Mouse (Mus musculus) limb, embryonic 11.5 days (tissue): ENCODE data around the gene Ntm. TPM values are rescaled to one million over a fixed set of nuclear protein-coding genes. Genes with fewer than 3 reads are reported as not detected.

Experiments
- ATAC-seq: fragments of 200-750 bp; cut with Nextera tagmentation; 2 replicates; pipeline ENCODE4 v1.8.0; 2017; ENCODE audit warnings: low read depth; ENCODE audit not compliant: insufficient number of reproducible peaks, low FRiP score, low TSS enrichment
- DNase-seq: peaks from one replicate; pipeline ENCODE4 v3.0.0-alpha.2; 2015; ENCODE audit warnings: low spot score
- H3K27ac ChIP-seq: fragments of 300-500 bp; sonication (generic); replicated peaks from 2 replicates; pipeline ENCODE4 v1.5.1; 2014; ENCODE audit warnings: low read depth, mild to moderate bottlenecking, low read length
- H3K27me3 ChIP-seq: fragments of 300-500 bp; sonication (generic); 2 replicates; pipeline ENCODE4 v1.6.1; 2014; ENCODE audit warnings: mild to moderate bottlenecking, low read length, mixed read lengths; ENCODE audit not compliant: control insufficient read depth, insufficient read depth
- H3K36me3 ChIP-seq: fragments of 300-500 bp; sonication (generic); 2 replicates; pipeline ENCODE4 v1.6.1; 2014; ENCODE audit warnings: mild to moderate bottlenecking, low read length, moderate library complexity, mixed read lengths; ENCODE audit not compliant: control insufficient read depth, insufficient read depth
- H3K4me1 ChIP-seq: fragments of 300-500 bp; sonication (generic); 2 replicates; pipeline ENCODE4 v1.6.1; 2014; ENCODE audit warnings: low read length, mixed read lengths; ENCODE audit not compliant: control insufficient read depth, insufficient read depth
- H3K4me2 ChIP-seq: fragments of 300-500 bp; sonication (generic); 2 replicates; pipeline ENCODE4 v1.6.1; 2014; ENCODE audit warnings: low read depth, mild to moderate bottlenecking, moderate library complexity; ENCODE audit not compliant: severe bottlenecking
- H3K4me3 ChIP-seq: fragments of 300-500 bp; sonication (generic); 2 replicates; pipeline ENCODE4 v1.5.1; 2014; ENCODE audit warnings: low read depth, low read length
- H3K9ac ChIP-seq: fragments of 300-500 bp; sonication (generic); 2 replicates; pipeline ENCODE4 v1.6.1; 2014; ENCODE audit warnings: mild to moderate bottlenecking, low read length
- H3K9me3 ChIP-seq: fragments of 300-500 bp; sonication (generic); 2 replicates; pipeline ENCODE4 v1.6.1; 2016; ENCODE audit warnings: low read length; ENCODE audit not compliant: control insufficient read depth
- WGBS: fragments of 180-500 bp; shearing (Covaris S2); extraction: QIAGEN DNeasy Blood & Tissue Kit; methylation state at CpG from one replicate; pipeline ENCODE4 v1.1.7; 2014; 5-methylcytosine and 5-hydroxymethylcytosine counted together
- polyA plus RNA-seq: library from polyadenylated mRNA; unstranded; fragments of >200 nt; fragmentation: Nextera tagmentation; extraction: Ambion mirVana; gene quantifications from 2 replicates; pipeline ENCODE4 v1.2.1, GENCODE M21; 2014

Ntm gene
- polyA plus RNA-seq, 1 experiment from 2014 or later = 16.2 TPM

DNA sequence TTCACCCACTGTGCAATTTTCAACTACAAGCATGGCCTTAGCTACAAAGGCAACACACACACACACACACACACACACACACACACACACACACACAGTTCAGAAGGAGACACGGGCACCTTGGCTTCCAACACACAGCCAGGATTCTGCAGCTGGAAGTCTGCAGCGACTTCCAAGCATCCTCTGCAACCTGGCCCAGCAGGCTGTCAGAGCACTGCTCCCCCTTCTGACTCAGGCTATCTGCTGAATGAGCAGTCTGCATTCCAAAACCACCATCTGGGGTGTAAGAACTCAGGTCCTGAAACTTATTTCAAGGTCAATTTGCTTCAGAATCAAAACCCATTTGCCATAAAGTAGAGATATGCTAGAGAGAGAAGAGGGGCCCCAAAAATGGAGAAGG, 246.1 kb downstream of the Ntm start:
- Histone ChIP-seq H3K27ac (no peak overlapping the region), H3K9me3 (no peaks in the 10 kb centered on the region), H3K27me3 (no peaks in the 10 kb centered on the region), H3K4me1 (no peaks in the 10 kb centered on the region), H3K9ac (no peak overlapping the region), H3K4me2 (no peak overlapping the region), H3K36me3 (no peaks in the 10 kb centered on the region), H3K4me3 (no peak overlapping the region)
- ATAC-seq = no peak
- WGBS = 52% methylated on average over 2 of the region's 2 CpGs
- DNase-seq = no peak

DNA sequence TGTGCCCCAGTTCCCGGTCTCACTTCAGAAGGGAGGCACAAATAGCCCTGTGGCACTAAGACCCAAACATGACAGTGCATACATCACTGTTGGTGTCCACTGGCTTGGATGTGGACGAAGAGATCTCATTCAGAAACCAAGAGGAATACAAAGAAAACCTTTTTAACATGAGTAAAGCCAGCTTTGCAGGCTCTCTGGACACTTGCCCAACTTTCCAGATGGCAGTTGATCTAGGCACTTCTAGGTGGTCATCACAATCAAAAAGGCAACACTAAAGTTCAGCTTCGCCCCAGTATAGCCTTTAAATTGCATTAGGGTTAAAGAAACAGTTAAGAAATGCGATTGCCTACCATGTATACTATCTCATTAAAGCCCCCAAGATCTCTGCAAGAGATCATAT, 264.7 kb downstream of the Ntm start:
- WGBS = 86% methylated on average over 4 of the region's 4 CpGs
- Histone ChIP-seq H3K27me3 (no peaks in the 10 kb centered on the region), H3K4me3 (no peak overlapping the region), H3K27ac (no peak overlapping the region), H3K9ac (no peak overlapping the region), H3K4me2 (no peak overlapping the region), H3K9me3 (no peaks in the 10 kb centered on the region), H3K36me3 (no peaks in the 10 kb centered on the region), H3K4me1 (no peaks in the 10 kb centered on the region)
- ATAC-seq (no peak), DNase-seq (no peak)

DNA sequence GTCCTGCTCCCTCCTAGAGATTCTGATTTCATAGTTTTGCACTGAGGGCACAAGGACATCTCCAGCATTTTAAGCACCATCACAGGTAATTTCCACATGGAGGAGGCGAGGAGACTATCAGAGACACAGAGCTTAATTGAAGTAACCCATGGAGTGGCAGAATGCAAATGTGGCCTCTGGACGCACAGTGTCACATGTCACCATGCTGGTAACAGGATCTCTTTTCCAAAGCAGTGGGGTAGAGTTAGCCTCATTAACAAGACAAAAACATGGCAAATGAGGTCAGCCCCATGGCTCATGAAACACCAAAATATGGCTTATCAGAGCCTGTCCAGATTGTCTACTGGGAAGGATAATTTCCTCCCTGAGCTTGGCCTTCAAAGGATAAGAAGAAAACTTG, 268.8 kb downstream of the Ntm start:
- no peak for ATAC-seq
- no peak for DNase-seq
- H3K4me3 ChIP-seq = no peak overlapping the region
- H3K9me3 ChIP-seq = no peaks in the 10 kb centered on the region
- H3K4me1 ChIP-seq = no peaks in the 10 kb centered on the region
- no peak overlapping the region for H3K27ac ChIP-seq
- no peaks in the 10 kb centered on the region for H3K27me3 ChIP-seq
- no peak overlapping the region for H3K4me2 ChIP-seq
- no peaks in the 10 kb centered on the region for H3K36me3 ChIP-seq
- 49% methylated on average over 2 of the region's 2 CpGs for WGBS
- no peak overlapping the region for H3K9ac ChIP-seq

DNA sequence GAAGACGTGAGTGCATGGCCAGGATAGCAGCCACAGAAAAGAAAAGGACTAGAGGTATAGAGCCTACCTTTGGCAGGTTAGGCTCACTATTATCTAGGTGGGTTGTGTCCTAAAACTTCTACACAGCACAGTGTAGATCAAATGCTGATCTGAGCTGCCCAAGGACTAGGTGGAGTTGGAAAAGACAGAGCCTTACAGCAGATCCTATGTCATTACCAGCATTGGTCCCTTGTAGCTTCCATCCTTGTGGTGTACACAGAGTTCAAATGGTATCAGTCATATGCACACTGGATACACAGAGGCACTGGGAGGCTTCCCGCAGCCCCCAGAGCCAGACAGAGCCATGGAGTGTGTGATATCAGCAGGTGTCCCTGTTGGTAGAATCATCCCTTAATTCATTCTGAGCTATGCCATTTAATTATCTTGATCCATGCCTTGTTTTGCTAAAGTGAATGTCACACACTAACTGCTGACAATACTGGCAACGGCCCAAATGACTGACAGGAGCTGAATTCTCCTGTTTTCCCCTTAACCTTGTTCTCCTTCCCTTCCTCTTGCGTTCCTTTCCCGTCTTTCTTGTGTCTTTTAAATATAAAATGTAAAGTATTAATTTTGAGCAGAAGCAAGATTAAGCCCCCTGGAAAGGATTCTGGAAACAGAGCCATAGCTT, 271.6 kb downstream of the Ntm start:
- Histone ChIP-seq H3K4me1 (no peaks in the 10 kb centered on the region), H3K4me3 (no peak overlapping the region), H3K9me3 (no peaks in the 10 kb centered on the region), H3K27ac (no peak overlapping the region), H3K4me2 (no peak overlapping the region), H3K27me3 (no peaks in the 10 kb centered on the region), H3K36me3 (no peaks in the 10 kb centered on the region), H3K9ac (no peak overlapping the region)
- ATAC-seq = no peak
- 82% methylated on average over 5 of the region's 5 CpGs for WGBS
- no peak for DNase-seq

DNA sequence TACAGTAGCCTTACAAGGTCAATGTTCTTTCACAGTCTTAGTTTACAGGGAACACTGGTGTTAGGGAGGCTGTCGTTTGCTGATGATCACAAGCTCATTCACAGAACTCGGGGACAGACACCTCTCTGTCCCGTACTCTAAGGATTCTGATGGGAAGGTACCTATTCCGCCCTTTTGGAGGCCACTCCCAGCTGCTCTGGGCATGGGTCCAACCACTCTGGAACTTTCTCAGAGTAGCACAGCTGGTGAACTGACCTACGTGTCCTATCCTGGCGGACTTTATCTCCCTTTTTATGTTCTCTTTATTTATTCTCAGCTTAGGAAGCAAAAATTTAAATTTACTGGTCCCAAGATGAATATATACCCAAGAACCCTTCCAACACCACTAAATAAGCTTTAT, 280.7 kb downstream of the Ntm start:
- Histone ChIP-seq H3K4me1 (peaks cover 10% of the 10 kb centered on the region; the same call in 1 of the 2 replicates), H3K4me2 (no peak overlapping the region), H3K36me3 (no peaks in the 10 kb centered on the region), H3K9ac (no peak overlapping the region), H3K9me3 (no peaks in the 10 kb centered on the region), H3K4me3 (no peak overlapping the region), H3K27ac (no peak overlapping the region), H3K27me3 (no peaks in the 10 kb centered on the region)
- DNase-seq (no peak), ATAC-seq (no peak)
- WGBS = 80% methylated on average over 6 of the region's 6 CpGs

DNA sequence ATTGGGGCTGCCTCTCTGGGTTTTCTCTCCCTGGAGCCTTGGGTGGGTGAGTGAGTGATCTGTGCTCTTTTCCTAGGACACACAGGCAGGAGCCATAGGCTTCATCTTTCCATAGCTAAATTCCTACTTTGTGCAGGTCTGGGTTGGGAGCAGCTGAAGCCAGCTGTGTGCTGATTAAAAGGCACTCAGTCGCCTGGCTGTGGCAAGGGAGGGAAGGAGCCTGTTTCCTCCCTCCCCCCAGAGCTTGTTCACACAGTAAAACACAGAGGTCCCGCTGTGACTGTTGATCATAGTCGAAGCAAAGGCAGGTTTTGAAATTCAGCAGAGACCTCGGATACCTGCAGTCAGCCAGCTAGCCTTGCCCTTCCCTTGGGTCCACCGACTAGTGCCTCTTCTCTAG, 282.3 kb downstream of the Ntm start:
- Histone ChIP-seq H3K4me1 (peaks cover 10% of the 10 kb centered on the region; the same call in 1 of the 2 replicates), H3K36me3 (no peaks in the 10 kb centered on the region)
- WGBS = 11% methylated on average over 5 of the region's 5 CpGs

DNA sequence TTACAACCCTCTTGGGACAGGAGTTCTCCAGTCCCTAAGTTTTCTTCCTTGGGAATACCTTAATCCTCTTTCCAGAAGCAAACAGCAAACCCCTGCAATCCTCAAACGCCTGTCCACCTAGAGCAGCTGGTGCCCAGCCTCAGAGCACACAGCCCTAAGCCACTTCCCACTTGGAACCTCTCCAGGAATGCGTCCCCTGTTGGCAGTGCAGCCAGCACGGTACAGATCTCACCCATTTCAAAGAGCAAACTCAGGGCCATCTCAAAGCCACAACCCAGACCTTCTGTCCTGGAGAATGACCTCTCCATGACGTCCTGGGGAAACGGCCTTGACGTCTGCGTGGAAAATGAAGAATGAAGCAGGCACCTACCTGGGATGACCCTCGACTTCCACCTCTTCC, 289.0 kb downstream of the Ntm start:
- Histone ChIP-seq H3K9ac (no peak overlapping the region), H3K4me3 (no peak overlapping the region), H3K9me3 (no peaks in the 10 kb centered on the region), H3K4me2 (no peak overlapping the region), H3K27me3 (no peaks in the 10 kb centered on the region), H3K27ac (no peak overlapping the region), H3K4me1 (no peaks in the 10 kb centered on the region), H3K36me3 (no peaks in the 10 kb centered on the region)
- ATAC-seq (no peak), DNase-seq (no peak)
- WGBS = 61% methylated on average over 8 of the region's 8 CpGs

More for the DNA sequence above, 282.3 kb downstream of the Ntm start:
- DNase-seq (peak; percentile 55), ATAC-seq (no peak)
- H3K27ac ChIP-seq = no peak overlapping the region
- H3K4me3 ChIP-seq = no peak overlapping the region
- H3K9me3 ChIP-seq = no peaks in the 10 kb centered on the region
- H3K9ac ChIP-seq = no peak overlapping the region
- H3K4me2 ChIP-seq = no peak overlapping the region
- H3K27me3 ChIP-seq = no peaks in the 10 kb centered on the region

DNA sequence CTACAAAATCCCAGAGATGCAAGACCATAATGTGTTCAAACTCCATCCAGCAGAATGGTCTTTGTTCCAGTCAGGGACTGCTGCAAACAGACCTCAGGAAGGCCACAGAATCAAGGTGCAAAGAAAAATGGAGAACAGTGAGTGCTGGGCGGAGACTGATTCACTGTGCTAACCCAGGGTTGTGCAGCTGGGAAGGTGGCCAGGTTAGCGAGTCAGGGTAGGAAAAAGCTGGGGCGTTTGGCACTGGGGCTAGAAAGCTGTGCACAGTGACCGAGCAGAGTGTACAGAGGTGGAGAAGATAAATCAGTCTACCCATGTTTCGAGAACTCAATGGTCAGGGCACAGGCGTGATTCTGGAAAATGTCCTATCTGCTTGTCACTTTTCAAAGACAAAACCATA, 291.1 kb downstream of the Ntm start:
- H3K27me3 ChIP-seq = no peaks in the 10 kb centered on the region
- H3K9ac ChIP-seq = no peak overlapping the region
- no peak for DNase-seq
- no peak overlapping the region for H3K4me3 ChIP-seq
- no peak overlapping the region for H3K4me2 ChIP-seq
- WGBS = 86% methylated on average over 6 of the region's 6 CpGs
- H3K4me1 ChIP-seq = no peaks in the 10 kb centered on the region
- no peak overlapping the region for H3K27ac ChIP-seq
- no peaks in the 10 kb centered on the region for H3K9me3 ChIP-seq
- no peaks in the 10 kb centered on the region for H3K36me3 ChIP-seq
- no peak for ATAC-seq

DNA sequence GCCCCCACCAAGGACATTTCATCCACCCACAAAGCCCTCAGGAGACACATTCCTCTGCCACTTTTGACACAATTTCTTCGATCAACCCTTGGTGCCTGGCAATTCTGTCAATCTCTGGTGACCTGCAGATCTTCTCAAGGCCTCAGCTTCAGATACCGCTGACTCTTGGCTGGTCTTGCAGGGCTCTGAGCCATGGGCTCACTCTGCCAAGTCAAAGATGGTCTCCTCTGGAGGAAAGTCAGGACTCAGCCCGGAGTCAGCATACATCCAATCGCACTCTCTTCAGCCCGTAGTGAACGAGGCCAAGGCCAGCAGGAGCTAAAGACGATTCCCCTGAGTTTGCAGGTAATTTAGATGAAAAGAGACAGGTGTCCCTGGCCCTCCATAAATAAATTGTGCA, 299.7 kb downstream of the Ntm start:
- H3K4me1 ChIP-seq = no peaks in the 10 kb centered on the region
- H3K27ac ChIP-seq = no peak overlapping the region
- 74% methylated on average over 7 of the region's 7 CpGs for WGBS
- no peak for ATAC-seq
- no peaks in the 10 kb centered on the region for H3K9me3 ChIP-seq
- no peak overlapping the region for H3K9ac ChIP-seq
- no peaks in the 10 kb centered on the region for H3K36me3 ChIP-seq
- H3K4me3 ChIP-seq = no peak overlapping the region
- H3K4me2 ChIP-seq = no peak overlapping the region
- H3K27me3 ChIP-seq = no peaks in the 10 kb centered on the region
- no peak for DNase-seq
